Mouse (Mus musculus) left cerebral cortex, adult 2 months (tissue): ENCODE measurements around the gene Mamdc4. TPM values are rescaled to one million over a fixed set of nuclear protein-coding genes. Genes with fewer than 3 reads are reported as not detected.
A peak's percentile ranks its signal among the peaks of the same experiment; 100 is the strongest.

Experiments
- DNase-seq, 2 experiments: peaks; one replicate each; pipeline ENCODE4 v3.0.0; 2021 to 2022; ENCODE audit warnings: low spot score in 2 of 2, mixed read lengths in 1 of 2; ENCODE audit errors: extremely low spot score in 1 of 2
- H3K27ac ChIP-seq: fragments of 200-600 bp; 2 replicates; pipeline ENCODE4 v1.8.1; 2022
- H3K4me3 ChIP-seq: fragments of 200-600 bp; 2 replicates; pipeline ENCODE4 v1.8.1; 2022
- CTCF ChIP-seq: fragments of 200-600 bp; IDR thresholded peaks from 2 replicates; pipeline ENCODE4 v1.8.1; 2022; ENCODE audit warnings: antibody characterized with exemption, mild to moderate bottlenecking, moderate library complexity
- intact Hi-C: fragments of 180-260 bp; cut with DNase I; formaldehyde crosslinking; loops from one replicate; pipeline ENCODE4 v1.15.1; 2025
- long read RNA-seq, 2 experiments: library from polyadenylated mRNA; stranded (forward); transcript quantifications; one replicate each; pipeline ENCODE4 v2.0.0; 2021; ENCODE audit warnings: borderline mapping rate in 2 of 2
- total RNA-seq, 2 experiments: library from RNA; stranded (reverse); gene quantifications; 2 replicates each; pipeline ENCODE4 v1.2.3; 2021

The Mamdc4 gene
- total RNA-seq = 1 to 10 TPM; 1.8 to 2.6 TPM
- long read RNA-seq, experiment 1 = 0 reads
- long read RNA-seq, experiment 2 = 0 reads

DNA sequence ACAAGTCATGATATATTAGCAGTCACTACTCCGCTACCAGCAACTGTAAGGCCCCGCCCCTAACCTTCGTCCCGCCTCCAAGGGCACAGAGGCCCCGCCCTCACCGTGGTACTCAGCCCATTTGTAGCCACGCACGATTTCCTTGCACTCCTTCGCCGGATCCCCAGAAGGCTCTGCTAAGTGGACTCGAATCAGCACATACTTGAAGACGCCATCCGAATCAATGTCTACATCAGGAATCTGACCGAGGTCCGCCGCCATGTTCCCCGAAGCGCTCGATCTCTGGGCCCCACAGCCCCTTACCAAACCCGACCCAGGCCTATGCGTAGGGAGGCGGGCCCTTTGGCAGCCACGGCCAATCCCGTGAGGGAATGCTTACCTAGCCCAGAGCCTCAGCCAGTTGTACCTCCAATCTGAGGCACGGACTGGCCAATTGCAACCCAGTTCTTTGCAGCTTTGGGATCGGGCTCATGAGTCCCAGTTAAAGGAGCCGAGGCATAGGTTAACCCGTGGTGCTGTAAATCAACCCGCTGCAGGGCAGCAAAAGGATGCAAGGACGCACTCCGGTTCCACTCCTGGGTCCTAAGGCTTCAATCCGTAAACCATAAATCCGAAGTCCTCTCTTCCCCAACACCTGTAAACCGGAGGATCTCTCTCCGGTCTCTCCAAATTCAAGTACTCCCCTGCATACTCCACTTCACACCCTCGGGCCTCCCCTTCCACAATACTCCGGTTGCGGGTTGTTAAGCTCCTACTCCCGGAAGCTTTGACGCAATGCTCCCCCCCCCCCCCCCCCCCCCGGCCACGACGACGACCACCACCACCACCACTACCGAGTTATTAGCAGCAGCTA, at the start of gene Mamdc4, which contains the start of gene Phpt1:
Mamdc4 (minus strand) TSS at position 267 of the 853 bp plus-strand sequence.
Phpt1 (minus strand) TSS at position 646 of the 853 bp plus-strand sequence.
- peak within 1 kb of the TSS; percentile 55 for H3K4me3 ChIP-seq
- H3K27ac ChIP-seq = peak within 1 kb of the TSS; percentile 97
- no peak for TF ChIP-seq CTCF
- DNase-seq = peak; percentile 92 to 94
- intact Hi-C loops = no loop called here

DNA sequence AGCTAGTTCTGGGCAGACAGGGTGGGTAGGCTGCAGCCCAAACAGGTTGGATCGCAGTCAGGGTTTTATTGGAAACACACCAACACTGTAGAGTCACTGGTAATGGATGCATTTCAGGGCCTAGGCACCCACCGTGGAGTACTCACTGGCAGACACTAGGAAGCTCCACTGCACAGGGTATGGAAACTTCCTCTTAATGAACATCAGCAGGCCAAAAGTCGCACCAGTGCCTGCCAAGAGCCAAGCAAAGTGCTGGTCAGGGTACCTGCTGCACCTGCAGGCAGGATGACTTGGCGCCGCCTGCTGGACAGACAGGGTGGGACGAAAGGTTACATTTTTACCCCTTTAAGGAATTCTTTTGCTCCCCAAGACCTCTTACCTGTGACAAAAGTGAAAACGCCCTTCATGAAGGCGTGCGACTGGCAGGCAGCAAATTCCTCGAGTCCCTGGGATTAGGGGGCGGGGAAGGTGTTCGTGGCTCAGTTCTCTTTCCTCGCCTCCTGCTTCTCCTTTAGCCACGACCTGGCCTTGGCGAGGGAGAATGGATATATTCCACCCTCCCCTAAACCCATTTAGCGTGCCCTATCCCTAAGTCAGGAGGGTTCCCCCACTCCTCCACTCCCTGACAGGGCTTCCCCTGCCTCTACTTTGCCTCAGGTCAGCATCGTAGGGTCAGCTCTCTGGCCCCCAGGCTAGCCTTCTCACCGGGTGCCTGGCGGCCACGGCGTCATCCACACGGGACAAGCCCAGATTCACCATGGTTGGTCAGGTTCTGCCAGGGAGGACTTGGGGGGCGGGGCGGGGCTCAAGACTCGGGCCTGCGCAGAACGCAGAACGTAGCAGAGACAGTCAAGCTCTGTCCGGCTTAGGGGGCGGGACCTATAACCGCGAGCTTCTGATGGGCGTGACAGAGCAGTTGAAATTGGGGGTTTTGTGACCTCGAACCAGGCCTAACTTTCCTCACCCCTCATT, 46.9 kb upstream of the Mamdc4 start, which contains the start of gene Tmem141:
Tmem141 (minus strand) TSS at position 777 of the 972 bp plus-strand sequence.
- Histone ChIP-seq H3K27ac (peak within 1 kb of the TSS; percentile 91), H3K4me3 (peak within 1 kb of the TSS; percentile 54)
- DNase-seq = peak; percentile 83 to 86
- TF ChIP-seq CTCF = peak; percentile 71
- intact Hi-C loops = no loop called here

- Histone ChIP-seq H3K27ac (no peak overlapping the region), H3K4me3 (peak overlapping the region; percentile 54)
- no peak for DNase-seq
- TF ChIP-seq CTCF = no peak
- intact Hi-C loops = no loop called here
These were observed 46.2 kb upstream of the Mamdc4 start for GRCm38 (mm10) chr2:25620852-25621228.

- H3K27ac ChIP-seq = no peak overlapping the region
- intact Hi-C loops = no loop called here
- TF ChIP-seq CTCF = no peak
These were observed 45.7 kb upstream of the Mamdc4 start for GRCm38 (mm10) chr2:25620386-25620785.

GRCm38 (mm10) chr2:25617578-25617977, 42.9 kb upstream of the Mamdc4 start, which contains the start of gene Ccdc183:
Gene Ccdc183 (minus strand): TSS chr2:25617678.
- intact Hi-C loops = no loop called here
- Histone ChIP-seq H3K27ac (no peak within 1 kb of the TSS), H3K4me3 (no peak within 1 kb of the TSS)
- no peak for TF ChIP-seq CTCF
- DNase-seq = no peak

More at GRCm38 (mm10) chr2:25620386-25620785, 45.7 kb upstream of the Mamdc4 start:
- H3K4me3 ChIP-seq = no peak overlapping the region
- DNase-seq = no peak

DNA sequence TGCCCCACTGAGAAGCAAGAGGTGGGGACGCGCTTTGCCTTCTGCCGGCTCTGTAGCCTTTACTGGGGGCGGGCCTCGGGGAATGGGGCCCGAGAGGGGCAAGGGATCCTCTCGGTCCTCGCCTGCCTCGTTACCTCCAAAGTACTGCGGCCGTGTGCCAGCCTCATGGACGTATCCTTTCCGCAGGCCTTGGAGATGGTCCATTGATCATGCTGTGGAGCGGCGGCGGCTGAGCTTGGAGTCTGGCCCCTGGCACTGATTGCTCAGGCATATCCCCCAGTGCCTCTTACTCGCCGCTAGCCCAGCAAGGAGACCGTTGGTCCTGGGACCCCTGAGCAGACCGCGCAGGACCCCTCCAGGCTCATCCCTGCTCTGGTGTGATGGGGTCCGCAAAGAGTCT, 41.8 kb upstream of the Mamdc4 start:
- TF ChIP-seq CTCF = no peak
- no peak overlapping the region for H3K27ac ChIP-seq
- DNase-seq = no peak
- no peak overlapping the region for H3K4me3 ChIP-seq
- intact Hi-C loops = no loop called here

GRCm38 (mm10) chr2:25608671-25609070, 34.0 kb upstream of the Mamdc4 start:
- intact Hi-C loops = no loop called here
- no peak for TF ChIP-seq CTCF
- Histone ChIP-seq H3K4me3 (peak overlapping the region; percentile 93), H3K27ac (peak overlapping the region; percentile 99; the same call in 1 of the 2 replicates)
- no peak for DNase-seq

- TF ChIP-seq CTCF = no peak
- H3K4me3 ChIP-seq = peak within 1 kb of the TSS; percentile 93
- peak; percentile 91 to 92 for DNase-seq
- intact Hi-C loops = no loop called here
- peak within 1 kb of the TSS; percentile 99 for H3K27ac ChIP-seq
These were observed 33.3 kb upstream of the Mamdc4 start, which contains the start of gene Rabl6 for GRCm38 (mm10) chr2:25607761-25608622. Gene Rabl6 (minus strand): TSS chr2:25608521.

DNA sequence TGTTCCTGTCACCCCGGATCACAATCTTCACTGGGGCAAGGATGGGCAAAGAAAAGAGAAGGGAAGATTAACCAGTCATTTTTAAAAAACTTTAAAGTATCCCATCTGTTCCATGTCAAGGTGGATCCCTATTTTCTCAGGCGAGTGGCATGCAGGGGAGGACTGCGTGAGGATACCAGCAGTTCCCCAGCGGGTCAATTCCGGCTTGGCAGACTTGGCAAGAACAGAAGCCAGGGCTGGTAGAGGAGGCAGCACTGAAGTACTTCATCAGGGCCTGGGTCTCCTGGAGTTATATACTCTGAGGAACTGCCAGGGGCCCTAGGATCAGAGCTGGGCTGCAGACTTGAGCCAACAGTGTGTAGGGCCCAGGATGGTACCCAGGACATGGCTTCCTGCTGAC, 27.9 kb upstream of the Mamdc4 start:
- TF ChIP-seq CTCF = no peak
- intact Hi-C loops = no loop called here
- Histone ChIP-seq H3K4me3 (no peak overlapping the region), H3K27ac (no peak overlapping the region)
- no peak for DNase-seq

DNA sequence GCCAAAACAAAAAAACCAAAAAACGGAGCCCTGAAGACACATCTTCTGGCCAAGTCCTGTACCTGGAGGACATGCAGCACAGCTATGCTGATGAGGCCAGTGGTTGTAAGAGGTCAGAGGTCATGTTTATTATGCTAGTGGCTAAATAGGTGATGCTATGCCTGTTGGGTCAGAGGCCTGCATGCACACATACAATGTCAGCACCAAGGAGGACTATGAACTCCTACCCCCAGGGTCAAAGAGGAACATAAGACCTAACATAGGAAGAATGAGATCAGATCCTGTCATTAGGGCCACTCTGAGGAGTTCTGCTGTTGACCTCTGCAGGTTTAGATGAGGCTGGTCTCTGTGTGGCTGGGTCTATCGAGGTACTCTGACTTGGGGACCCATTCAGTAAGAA, 25.4 kb upstream of the Mamdc4 start:
- intact Hi-C loops = no loop called here
- no peak for TF ChIP-seq CTCF
- Histone ChIP-seq H3K4me3 (no peak overlapping the region), H3K27ac (no peak overlapping the region)
- DNase-seq = no peak

DNA sequence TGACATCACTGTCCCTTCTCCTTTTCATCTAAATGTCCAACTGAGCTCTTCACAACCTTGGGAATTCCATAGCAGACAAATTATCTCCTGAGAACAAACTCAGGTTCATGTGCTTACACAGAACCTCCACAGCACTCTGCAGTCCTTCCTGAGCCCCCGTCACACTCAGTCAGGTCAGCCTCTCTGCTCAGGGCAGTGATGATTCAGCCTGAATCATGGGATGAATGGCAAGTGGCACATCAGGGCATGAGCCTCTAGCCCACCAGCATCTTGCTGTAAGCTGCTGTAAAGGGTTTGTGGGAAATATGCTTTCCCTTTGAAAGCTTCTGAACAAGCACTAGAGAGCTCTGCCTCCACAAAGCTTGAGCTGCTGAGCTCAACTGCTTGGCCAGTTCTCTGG, 24.1 kb upstream of the Mamdc4 start:
- no peak overlapping the region for H3K27ac ChIP-seq
- no peak overlapping the region for H3K4me3 ChIP-seq
- intact Hi-C loops = no loop called here
- DNase-seq = no peak
- no peak for TF ChIP-seq CTCF
